Mouse (Mus musculus): ENCODE results near the gene Tmem150b.

DNA sequence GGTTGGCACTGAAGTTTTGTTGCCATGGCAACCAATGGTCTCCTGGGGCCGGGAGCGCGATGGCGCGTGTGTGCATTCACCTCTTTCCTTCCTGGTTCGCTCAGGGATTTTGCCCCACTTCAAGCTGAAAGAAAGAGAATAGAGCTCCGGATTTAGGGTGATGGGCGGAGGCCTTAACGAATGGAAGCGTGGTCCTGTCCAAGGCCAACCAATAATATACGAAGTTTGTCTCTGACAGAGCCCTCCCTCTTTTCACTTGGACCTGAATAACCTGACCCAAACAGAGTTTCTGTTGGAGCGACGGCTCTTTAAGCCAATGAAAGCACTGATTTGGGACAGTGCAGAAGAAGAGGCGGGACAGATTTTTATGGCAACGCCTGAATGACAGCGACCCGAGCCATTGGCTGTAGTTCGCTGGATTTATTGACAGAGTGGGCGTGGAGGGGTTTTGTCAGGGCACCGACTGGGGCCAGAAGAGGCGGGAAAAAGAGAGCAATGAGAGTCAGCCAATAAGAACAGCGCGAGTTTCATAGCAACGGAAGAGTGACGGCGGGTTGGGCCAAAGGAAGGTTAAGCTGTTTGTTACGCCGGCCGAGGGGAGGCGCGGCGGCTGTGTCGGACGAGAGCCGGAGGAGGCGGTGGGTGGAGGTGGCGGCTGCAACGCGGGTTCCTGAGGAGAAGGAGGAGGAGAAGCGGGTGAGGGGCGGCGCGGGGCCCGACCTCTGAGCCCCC is 14.7 kb upstream of the Tmem150b start, which contains the start of gene Kmt5c:
- no peak for TF ChIP-seq CTCF (IDR thresholded peaks at IDR 0.05 in 2 of 3, conservative IDR thresholded peaks at IDR 0.05 in 1 of 3; ENCODE audit: control insufficient read depth in 1 of 3, insufficient read depth in 1 of 3, low read depth in 2 of 3, low read length in 3 of 3, poor library complexity in 1 of 3, severe bottlenecking in 1 of 3)
- TF ChIP-seq HCFC1 (IDR thresholded peaks at IDR 0.05; ENCODE audit: low read depth, low read length): peak; percentile 70
- no peak for TF ChIP-seq ZC3H11A (IDR thresholded peaks at IDR 0.05; ENCODE audit: low read depth, low read length)
- TF ChIP-seq POLR2AphosphoS2 (IDR thresholded peaks at IDR 0.05; ENCODE audit: low read length): peak; percentile 57; the same call in 1 of the 2 replicates
- TF ChIP-seq SIN3A (IDR thresholded peaks at IDR 0.05; ENCODE audit: low read length): peak; percentile 64
- no peak for TF ChIP-seq RAD21 (IDR thresholded peaks at IDR 0.05; ENCODE audit: low read depth, low read length)
- TF ChIP-seq ETS1 (IDR thresholded peaks at IDR 0.05; ENCODE audit: low read depth, low read length): no peak

Data from MEL (cell line).